Mouse (Mus musculus): Measurements from ENCODE around the gene Myo10. TPM values are rescaled to one million over a fixed set of nuclear protein-coding genes. Genes with fewer than 3 reads are reported as not detected.
A peak's percentile ranks its signal among the peaks of the same experiment; 100 is the strongest.

Gene Myo10
- polyA plus RNA-seq, 1 experiment from 2014 or later: 12.5 TPM

DNA sequence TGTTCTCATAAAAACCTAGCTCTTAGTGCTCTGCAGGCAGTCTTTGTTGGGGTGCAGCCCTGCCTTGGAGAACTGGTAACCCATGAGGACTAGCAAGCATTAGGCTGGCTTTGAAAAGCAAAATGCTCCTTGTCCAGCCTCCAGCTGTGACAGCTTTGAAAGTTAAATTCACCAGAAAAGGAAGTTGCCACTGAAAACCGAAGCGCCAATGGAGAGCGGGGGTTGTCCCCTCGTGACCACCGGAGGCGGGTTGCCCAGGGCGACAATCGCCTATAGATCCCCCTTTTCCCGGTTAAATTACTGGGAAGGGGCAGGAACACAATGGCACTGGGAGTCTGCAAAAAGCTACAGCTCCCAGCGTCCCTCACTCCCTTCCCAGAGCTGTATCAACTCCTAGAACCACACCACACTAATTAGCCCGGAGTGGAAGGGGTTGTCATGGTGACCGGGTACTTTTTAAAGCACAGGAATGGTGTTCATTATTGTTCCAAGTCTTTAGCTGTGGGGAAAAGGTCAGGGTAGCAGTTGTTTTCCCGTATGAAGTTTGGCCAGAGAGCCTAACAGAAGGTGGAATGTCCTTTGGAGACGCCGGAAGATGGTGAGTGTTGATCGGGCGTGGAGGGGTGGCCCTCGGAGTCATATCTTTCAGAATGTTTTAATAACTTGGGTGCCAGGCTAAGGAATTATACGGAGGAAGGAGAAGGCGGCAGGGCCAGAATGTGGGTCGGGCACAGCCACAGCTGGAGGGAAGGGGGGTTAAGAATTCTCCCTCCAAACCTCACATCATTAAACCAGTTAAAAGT lies 151.6 kb downstream of the Myo10 start:
- peak overlapping the region; percentile 44 for H3K27ac ChIP-seq
- ATAC-seq (replicated peaks; ENCODE audit: insufficient number of reproducible peaks, insufficient read depth, low FRiP score, low read depth): peak; percentile 51
- WGBS: 7% methylated on average over 21 of the region's 21 CpGs

DNA sequence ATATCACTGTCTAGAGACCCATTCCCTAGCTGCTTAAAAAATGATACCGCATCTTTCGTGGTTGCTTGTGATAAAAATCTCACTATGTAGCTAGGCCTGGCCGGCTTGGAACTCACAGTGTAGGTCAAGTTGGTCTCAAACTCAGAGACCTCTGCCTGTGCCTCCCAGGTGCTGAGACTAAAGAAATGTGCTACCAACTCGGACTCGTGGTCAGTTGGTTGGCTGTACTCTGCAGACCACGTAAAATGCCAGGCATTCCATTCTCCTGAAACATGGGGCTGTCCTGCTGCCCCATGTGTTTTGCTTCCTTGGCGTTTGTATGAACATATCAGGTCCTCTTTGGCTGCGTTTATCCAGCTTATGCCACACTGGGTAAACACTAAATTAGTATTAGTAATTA lies 156.6 kb downstream of the Myo10 start:
- Histone ChIP-seq H3K36me3 (peaks cover 24% of the 10 kb centered on the region), H3K27me3 (no peaks in the 10 kb centered on the region), H3K4me1 (replicated peaks) (peaks cover 8% of the 10 kb centered on the region), H3K4me3 (no peak overlapping the region), H3K4me2 (no peak overlapping the region), H3K27ac (no peak overlapping the region), H3K9ac (no peak overlapping the region), H3K9me3 (replicated peaks) (no peaks in the 10 kb centered on the region)
- 50% methylated on average over 8 of the region's 8 CpGs for WGBS
- 0 out of 2 replicates have a peak, but pooled peaks have one; percentile 17 for ATAC-seq (replicated peaks; ENCODE audit: insufficient number of reproducible peaks, insufficient read depth, low FRiP score, low read depth)

More for the DNA sequence above, 151.6 kb downstream of the Myo10 start:
- peaks cover 20% of the 10 kb centered on the region for H3K4me1 ChIP-seq (replicated peaks)
- H3K4me2 ChIP-seq: peak overlapping the region; percentile 64
- H3K27me3 ChIP-seq: no peaks in the 10 kb centered on the region
- H3K36me3 ChIP-seq: no peaks in the 10 kb centered on the region
- peak overlapping the region; percentile 20; the same call in 1 of the 2 replicates for H3K9ac ChIP-seq
- no peaks in the 10 kb centered on the region for H3K9me3 ChIP-seq (replicated peaks)
- H3K4me3 ChIP-seq: peak overlapping the region; percentile 48

DNA sequence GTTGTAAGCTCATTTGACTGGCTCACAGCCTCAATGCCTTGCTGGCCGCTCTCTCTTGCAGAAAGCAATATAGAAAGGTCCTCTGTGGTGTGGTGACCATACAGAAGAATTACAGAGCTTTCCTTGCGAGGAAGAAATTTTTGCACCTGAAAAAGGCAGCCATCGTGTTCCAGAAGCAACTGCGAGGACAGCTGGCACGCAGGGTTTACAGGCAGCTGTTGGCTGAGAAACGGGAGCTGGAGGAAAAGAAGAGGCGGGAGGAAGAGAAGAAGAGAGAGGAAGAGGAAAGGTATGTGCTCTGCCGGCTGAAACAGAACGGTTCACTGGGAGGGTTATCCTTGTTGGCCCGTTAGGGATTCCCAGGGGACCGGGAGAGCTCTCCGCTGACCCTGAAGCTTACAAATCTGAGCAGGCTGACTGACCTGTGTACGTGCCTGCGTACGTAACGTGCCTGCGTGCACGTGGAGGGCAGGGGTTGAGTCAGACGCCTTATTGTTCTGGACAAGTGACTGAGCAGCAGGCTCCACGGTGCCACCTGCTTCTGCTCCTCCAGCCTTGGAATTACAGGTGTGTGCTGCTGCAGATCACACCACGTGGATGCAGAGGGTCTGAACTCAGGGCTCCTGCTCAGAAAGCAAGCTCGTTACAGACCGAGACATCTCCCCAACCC lies 157.3 kb downstream of the Myo10 start:
- Histone ChIP-seq H3K36me3 (peaks cover 25% of the 10 kb centered on the region), H3K27ac (no peak overlapping the region), H3K9ac (no peak overlapping the region), H3K27me3 (no peaks in the 10 kb centered on the region), H3K4me3 (no peak overlapping the region), H3K9me3 (replicated peaks) (no peaks in the 10 kb centered on the region), H3K4me1 (replicated peaks) (peaks cover 8% of the 10 kb centered on the region), H3K4me2 (no peak overlapping the region)
- no peak for ATAC-seq (replicated peaks; ENCODE audit: insufficient number of reproducible peaks, insufficient read depth, low FRiP score, low read depth)
- 81% methylated on average over 23 of the region's 23 CpGs for WGBS

DNA sequence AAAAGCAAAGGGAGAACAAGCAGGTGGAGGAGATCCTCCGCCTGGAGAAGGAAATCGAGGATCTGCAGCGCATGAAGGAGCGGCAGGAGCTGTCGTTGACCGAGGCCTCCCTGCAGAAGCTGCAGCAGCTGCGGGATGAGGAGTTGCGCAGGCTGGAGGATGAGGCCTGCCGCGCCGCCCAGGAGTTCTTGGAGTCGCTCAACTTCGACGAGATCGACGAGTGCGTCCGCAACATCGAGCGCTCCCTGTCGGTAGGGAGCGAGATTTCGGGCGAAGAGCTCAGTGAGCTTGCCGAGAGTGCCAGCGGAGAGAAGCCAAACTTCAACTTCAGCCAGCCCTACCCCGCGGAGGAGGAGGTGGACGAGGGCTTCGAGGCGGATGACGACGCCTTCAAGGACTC lies 158.7 kb downstream of the Myo10 start:
- WGBS: 83% methylated on average over 33 of the region's 33 CpGs
- Histone ChIP-seq H3K27ac (no peak overlapping the region), H3K27me3 (no peaks in the 10 kb centered on the region), H3K9me3 (replicated peaks) (no peaks in the 10 kb centered on the region), H3K36me3 (peaks cover 28% of the 10 kb centered on the region), H3K4me1 (replicated peaks) (peaks cover 4% of the 10 kb centered on the region), H3K4me2 (no peak overlapping the region), H3K4me3 (no peak overlapping the region), H3K9ac (no peak overlapping the region)
- ATAC-seq (replicated peaks; ENCODE audit: insufficient number of reproducible peaks, insufficient read depth, low FRiP score, low read depth): no peak

DNA sequence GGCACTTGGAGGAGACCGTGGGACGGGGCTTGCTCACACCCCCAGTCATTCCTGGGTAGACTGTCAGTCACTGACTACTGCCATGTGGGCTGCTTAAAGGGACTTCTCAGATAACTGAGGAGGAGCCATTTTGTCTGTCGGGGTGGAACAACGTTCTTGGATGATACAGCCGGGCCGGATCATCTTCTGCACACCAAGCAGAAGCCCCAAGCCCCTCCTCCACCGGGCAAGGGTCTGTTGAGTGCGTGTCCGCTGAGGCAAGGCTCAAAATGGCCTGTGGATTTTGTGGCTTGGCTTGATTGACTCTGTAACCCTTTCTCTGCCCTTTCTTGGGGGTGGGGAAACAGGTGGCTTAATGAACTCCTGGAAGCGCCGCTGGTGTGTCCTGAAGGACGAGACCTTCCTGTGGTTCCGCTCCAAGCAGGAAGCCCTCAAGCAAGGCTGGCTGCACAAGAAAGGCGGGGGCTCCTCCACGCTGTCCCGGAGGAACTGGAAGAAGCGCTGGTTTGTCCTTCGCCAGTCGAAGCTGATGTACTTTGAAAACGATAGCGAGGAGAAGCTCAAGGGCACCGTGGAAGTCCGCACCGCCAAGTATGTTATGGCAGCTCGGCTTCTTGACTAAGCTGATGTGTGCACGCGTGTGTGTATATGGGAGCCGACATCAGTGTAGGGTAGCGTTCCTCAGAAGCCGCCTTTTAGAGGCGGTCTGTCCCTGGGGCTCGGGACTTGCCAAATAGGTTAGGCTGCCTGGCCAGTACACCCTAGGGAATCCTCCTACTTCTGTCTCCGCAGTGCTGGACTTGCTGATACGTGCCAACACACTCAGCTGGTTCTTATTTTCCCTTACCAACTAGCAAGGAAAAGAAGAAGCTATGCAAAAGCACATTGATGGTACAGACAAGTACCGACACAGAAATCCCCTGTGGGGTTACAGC lies 163.4 kb downstream of the Myo10 start:
- Histone ChIP-seq H3K4me1 (replicated peaks) (0 out of 2 replicates have a peak, but pooled peaks cover 3% of the 10 kb centered on the region), H3K27ac (no peak overlapping the region), H3K4me2 (no peak overlapping the region), H3K27me3 (no peaks in the 10 kb centered on the region), H3K4me3 (no peak overlapping the region), H3K9ac (no peak overlapping the region), H3K36me3 (peaks cover 28% of the 10 kb centered on the region), H3K9me3 (replicated peaks) (no peaks in the 10 kb centered on the region)
- 89% methylated on average over 35 of the region's 35 CpGs for WGBS
- ATAC-seq (replicated peaks; ENCODE audit: insufficient number of reproducible peaks, insufficient read depth, low FRiP score, low read depth): no peak

DNA sequence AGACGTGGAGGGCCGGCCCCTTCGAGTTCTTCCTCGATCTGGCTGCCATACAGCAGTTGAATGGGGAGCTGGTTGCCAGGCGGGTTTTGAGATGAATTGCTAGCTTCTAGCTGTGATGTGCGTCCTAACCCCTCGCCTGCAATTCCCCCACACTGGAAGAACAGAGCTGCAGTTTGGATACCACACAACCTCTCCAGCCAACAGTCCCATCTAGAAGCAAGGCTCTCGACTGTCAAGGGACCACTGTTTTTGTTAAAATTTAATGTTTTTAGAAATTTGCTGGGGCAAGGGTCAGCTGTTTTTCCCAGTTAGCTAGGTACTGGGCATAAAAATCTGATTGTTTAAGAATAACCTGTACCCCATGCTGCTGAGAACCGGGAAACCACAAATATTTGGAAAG lies 165.1 kb downstream of the Myo10 start:
- 81% methylated on average over 9 of the region's 9 CpGs for WGBS
- no peak for ATAC-seq (replicated peaks; ENCODE audit: insufficient number of reproducible peaks, insufficient read depth, low FRiP score, low read depth)
- Histone ChIP-seq H3K4me1 (replicated peaks) (0 out of 2 replicates have a peak, but pooled peaks cover 5% of the 10 kb centered on the region), H3K9ac (no peak overlapping the region), H3K9me3 (replicated peaks) (no peaks in the 10 kb centered on the region), H3K27ac (no peak overlapping the region), H3K27me3 (no peaks in the 10 kb centered on the region), H3K4me3 (no peak overlapping the region), H3K4me2 (no peak overlapping the region), H3K36me3 (peaks cover 17% of the 10 kb centered on the region)

DNA sequence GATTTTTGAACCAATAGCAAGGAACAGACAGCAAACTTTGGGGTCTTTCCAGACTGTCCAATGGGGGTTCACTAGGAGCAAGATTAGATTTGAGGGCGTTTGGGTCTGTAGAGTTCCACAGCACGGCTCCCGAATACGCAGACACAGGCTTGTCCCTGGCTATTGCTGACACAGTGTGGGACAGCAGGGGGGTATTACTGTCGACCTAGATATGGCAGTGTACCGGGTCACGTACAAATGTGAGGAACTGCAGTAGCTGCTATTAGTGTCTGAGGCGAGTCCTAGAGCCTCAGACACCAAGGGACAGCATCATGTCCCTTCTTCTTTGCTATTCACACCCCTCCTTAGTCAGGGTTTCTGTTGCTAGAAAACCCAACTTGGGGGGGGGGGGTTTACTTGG lies 165.6 kb downstream of the Myo10 start:
- Histone ChIP-seq H3K4me3 (no peak overlapping the region), H3K27ac (no peak overlapping the region), H3K9ac (no peak overlapping the region), H3K36me3 (peaks cover 17% of the 10 kb centered on the region), H3K4me1 (replicated peaks) (0 out of 2 replicates have a peak, but pooled peaks cover 5% of the 10 kb centered on the region), H3K4me2 (no peak overlapping the region), H3K27me3 (no peaks in the 10 kb centered on the region), H3K9me3 (replicated peaks) (no peaks in the 10 kb centered on the region)
- WGBS: 88% methylated on average over 8 of the region's 8 CpGs
- ATAC-seq (replicated peaks; ENCODE audit: insufficient number of reproducible peaks, insufficient read depth, low FRiP score, low read depth): no peak

DNA sequence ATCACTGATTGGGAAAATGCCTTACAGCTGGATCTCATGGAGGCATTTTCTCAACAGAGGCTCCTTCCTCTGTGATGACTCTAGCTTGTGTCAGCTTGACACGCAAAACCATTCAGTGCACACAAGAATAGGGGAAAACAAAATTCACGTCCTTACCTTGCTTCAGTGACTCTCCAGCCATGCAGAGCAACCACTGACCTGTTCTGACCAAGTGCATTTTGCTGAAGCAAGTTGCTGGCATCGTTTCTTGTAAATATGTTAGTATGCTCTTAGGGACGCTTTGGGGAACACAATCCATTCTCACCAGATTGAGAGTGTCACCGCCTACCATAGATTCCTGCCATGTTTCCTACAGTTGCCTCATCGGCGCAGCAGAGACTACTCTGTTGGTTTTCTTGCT lies 166.2 kb downstream of the Myo10 start:
- H3K27me3 ChIP-seq: no peaks in the 10 kb centered on the region
- H3K27ac ChIP-seq: no peak overlapping the region
- H3K4me3 ChIP-seq: no peak overlapping the region
- no peak overlapping the region for H3K9ac ChIP-seq
- no peak for ATAC-seq (replicated peaks; ENCODE audit: insufficient number of reproducible peaks, insufficient read depth, low FRiP score, low read depth)
- 0 out of 2 replicates have a peak, but pooled peaks cover 5% of the 10 kb centered on the region for H3K4me1 ChIP-seq (replicated peaks)
- WGBS: 86% methylated on average over 7 of the region's 7 CpGs
- peaks cover 18% of the 10 kb centered on the region for H3K36me3 ChIP-seq
- no peaks in the 10 kb centered on the region for H3K9me3 ChIP-seq (replicated peaks)
- no peak overlapping the region for H3K4me2 ChIP-seq

DNA sequence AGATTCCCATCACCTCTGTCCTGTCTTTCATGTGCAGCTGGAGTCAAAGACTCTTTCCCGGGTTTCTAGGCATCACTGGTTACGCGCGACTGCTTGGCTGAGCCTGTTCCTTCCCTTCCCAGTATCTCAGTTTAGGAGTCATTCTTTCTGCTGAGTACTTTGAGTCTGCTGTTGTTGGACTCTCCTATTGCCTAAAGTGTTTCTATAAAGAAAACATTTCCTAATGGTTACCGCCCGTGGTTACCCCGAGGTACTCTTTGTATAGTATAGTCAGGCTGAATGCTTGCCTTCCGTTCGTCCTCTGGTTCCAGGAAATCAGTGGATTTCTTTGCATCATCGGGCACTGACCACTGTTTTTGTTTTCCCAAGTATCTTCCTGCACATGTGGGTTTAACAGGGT lies 166.9 kb downstream of the Myo10 start:
- H3K27me3 ChIP-seq: no peaks in the 10 kb centered on the region
- H3K4me1 ChIP-seq (replicated peaks): 0 out of 2 replicates have a peak, but pooled peaks cover 5% of the 10 kb centered on the region
- no peak overlapping the region for H3K4me3 ChIP-seq
- peak overlapping the region; percentile 35 for H3K27ac ChIP-seq
- WGBS: 74% methylated on average over 10 of the region's 10 CpGs
- no peak overlapping the region for H3K9ac ChIP-seq
- H3K36me3 ChIP-seq: peaks cover 20% of the 10 kb centered on the region
- H3K4me2 ChIP-seq: no peak overlapping the region
- no peaks in the 10 kb centered on the region for H3K9me3 ChIP-seq (replicated peaks)
- ATAC-seq (replicated peaks; ENCODE audit: insufficient number of reproducible peaks, insufficient read depth, low FRiP score, low read depth): no peak

DNA sequence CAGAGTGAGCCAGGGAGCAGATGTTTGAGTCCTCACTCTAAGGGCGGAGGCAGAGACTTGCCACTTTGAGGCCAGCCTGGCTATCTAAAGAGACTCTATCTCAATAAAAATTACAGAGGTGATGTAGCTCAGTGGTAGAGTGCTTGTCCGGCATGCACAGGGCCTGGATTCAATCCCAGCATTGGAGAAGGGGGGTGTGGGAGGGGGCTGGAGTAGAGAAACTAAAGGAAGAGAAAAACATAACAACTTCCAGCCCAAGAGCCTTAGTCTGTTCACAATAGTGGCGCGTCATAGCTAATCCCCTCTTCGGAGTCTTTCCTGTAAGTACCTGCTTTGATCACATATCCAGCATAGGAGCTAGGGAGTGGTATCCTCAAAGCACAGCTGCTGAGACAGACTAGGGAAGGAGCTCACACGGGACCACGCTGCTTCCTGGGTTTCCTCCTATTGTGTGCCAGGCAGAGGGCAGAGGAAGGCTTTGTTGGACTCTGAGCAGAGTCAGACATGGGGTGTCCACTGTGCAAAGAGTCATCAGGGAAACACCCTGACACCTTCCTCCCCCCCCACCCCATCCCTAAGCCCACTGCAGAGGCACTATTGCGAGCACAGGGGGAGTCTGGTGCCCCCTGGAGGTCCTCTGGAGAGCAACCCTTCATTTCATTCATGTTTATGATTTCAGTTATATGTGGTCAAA lies 169.5 kb downstream of the Myo10 start:
- Histone ChIP-seq H3K4me2 (no peak overlapping the region), H3K27me3 (no peaks in the 10 kb centered on the region), H3K9ac (no peak overlapping the region), H3K36me3 (peaks cover 23% of the 10 kb centered on the region), H3K9me3 (replicated peaks) (no peaks in the 10 kb centered on the region), H3K4me1 (replicated peaks) (0 out of 2 replicates have a peak, but pooled peaks cover 5% of the 10 kb centered on the region), H3K4me3 (no peak overlapping the region), H3K27ac (peak overlapping the region; percentile 27; the same call in 1 of the 2 replicates)
- 61% methylated on average over 8 of the region's 8 CpGs for WGBS
- ATAC-seq (replicated peaks; ENCODE audit: insufficient number of reproducible peaks, insufficient read depth, low FRiP score, low read depth): peak; percentile 43; the same call in 1 of the 2 replicates

Measured in heart, embryonic 15.5 days (tissue).